Mouse (Mus musculus): ENCODE measurements around the gene Celf2.
"Not testable (repeated sequence)": the region's sequence is repeated elsewhere in the genome, so short reads cannot be mapped to it uniquely, and the experiment has no call there.

Gene Celf2

GRCm38 (mm10) chr2:6575316-6575715 lies 934.0 kb downstream of the Celf2 start:
- not testable (repeated sequence) for DNase-seq

GRCm38 (mm10) chr2:6573640-6574039 lies 935.7 kb downstream of the Celf2 start:
- no peak for DNase-seq

- DNase-seq = no peak
Observed at GRCm38 (mm10) chr2:6572976-6573375, 936.4 kb downstream of the Celf2 start.

GRCm38 (mm10) chr2:6569040-6569542 lies 940.3 kb downstream of the Celf2 start:
- no peak for DNase-seq

- no peak for DNase-seq
Observed at GRCm38 (mm10) chr2:6565175-6565574, 944.2 kb downstream of the Celf2 start.

GRCm38 (mm10) chr2:6561337-6561736 lies 948.0 kb downstream of the Celf2 start:
- DNase-seq = no peak

- no peak for DNase-seq
Observed at GRCm38 (mm10) chr2:6560802-6561201, 948.6 kb downstream of the Celf2 start.

- no peak for DNase-seq
Observed at GRCm38 (mm10) chr2:6559581-6559980, 949.8 kb downstream of the Celf2 start.

GRCm38 (mm10) chr2:6558303-6559254 lies 950.8 kb downstream of the Celf2 start:
- no peak for DNase-seq

GRCm38 (mm10) chr2:6557749-6558148 lies 951.6 kb downstream of the Celf2 start:
- DNase-seq = no peak

GRCm38 (mm10) chr2:6556913-6557312 lies 952.5 kb downstream of the Celf2 start:
- DNase-seq = no peak

- DNase-seq = no peak
Observed at GRCm38 (mm10) chr2:6553656-6554055, 955.7 kb downstream of the Celf2 start.

- no peak for DNase-seq
Observed at GRCm38 (mm10) chr2:6549251-6549650, 960.1 kb downstream of the Celf2 start.

- DNase-seq = no peak
Observed at GRCm38 (mm10) chr2:6547139-6547664, 962.2 kb downstream of the Celf2 start.

GRCm38 (mm10) chr2:6546462-6547138 lies 962.8 kb downstream of the Celf2 start:
- DNase-seq = no peak

- no peak for DNase-seq
Observed at GRCm38 (mm10) chr2:6545127-6545931, 964.0 kb downstream of the Celf2 start.

GRCm38 (mm10) chr2:6543650-6544049 lies 965.7 kb downstream of the Celf2 start:
- no peak for DNase-seq

GRCm38 (mm10) chr2:6542556-6543180 lies 966.7 kb downstream of the Celf2 start:
- no peak for DNase-seq

- no peak for DNase-seq
Observed at GRCm38 (mm10) chr2:6540825-6541224, 968.5 kb downstream of the Celf2 start.

- DNase-seq = no peak
Observed at GRCm38 (mm10) chr2:6540092-6540491, 969.3 kb downstream of the Celf2 start.

GRCm38 (mm10) chr2:6538500-6538899 lies 970.9 kb downstream of the Celf2 start:
- DNase-seq = no peak

GRCm38 (mm10) chr2:6538031-6538430 lies 971.3 kb downstream of the Celf2 start:
- no peak for DNase-seq

All from layer of hippocampus, adult 9-11 months (tissue).